14 mouse cellular contexts compared by ENCODE assay signal in the genomic region with DNA sequence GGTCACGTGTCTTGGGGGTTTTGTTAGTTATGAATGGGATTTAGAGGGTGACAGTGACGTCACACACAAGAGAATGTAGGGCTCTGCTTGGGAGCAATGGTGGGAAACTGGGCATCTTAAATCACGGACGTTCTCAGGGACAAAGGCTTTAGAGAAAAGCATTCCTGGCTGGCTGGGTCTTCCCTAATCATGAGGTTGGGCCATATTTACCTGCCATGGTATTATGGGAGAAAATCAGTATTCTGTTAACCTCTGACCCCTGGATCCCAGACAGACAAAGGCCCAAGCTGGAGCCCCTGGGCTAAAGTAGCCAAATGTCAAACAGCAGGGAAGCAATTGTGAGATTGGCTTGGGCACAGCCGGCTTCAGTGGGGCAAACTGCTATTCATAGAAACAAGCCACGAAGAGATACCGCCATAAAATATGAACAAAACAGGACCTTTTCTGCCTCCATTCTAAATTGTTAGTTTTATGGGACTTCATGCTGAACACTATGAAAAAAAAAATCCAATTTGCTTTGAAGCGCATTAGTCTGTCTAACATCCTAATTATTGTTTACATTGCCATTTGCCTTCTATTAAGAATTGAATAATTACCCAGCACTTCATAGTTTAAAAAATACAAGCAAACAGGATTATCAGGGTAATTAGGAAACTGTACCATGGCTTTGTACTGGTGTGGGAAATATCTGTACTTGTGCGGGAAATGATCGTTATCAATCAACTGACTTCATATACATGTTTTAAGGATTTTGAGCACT. TPM values are rescaled to one million over a fixed set of nuclear protein-coding genes. Genes with fewer than 3 reads are reported as not detected.
DNase-seq lines count a peak whose midpoint lies in the region; ATAC-seq lines count a peak whose summit lies in the region.
"Had no signal": no experiment of that assay in that cellular context is flagged by ENCODE, and none has a peak within 500 bp of the region (broad histone marks: within the 10 kb centered on the region; RNA-seq: fewer than 3 reads in every experiment).

No protein-coding gene starts in this region.

- H3K4me3 ChIP-seq in hindbrain, embryonic 11.5 days (ENCODE audit: low read depth, low read length): no peak overlapping the region
- H3K4me3 ChIP-seq in midbrain, embryonic 14.5 days (replicated peaks; ENCODE audit: low read depth, low read length): no peak overlapping the region
- H3K4me3 ChIP-seq: heart, embryonic 15.5 days; intestine, embryonic 15.5 days; liver, embryonic 12.5 days had no signal

- H3K9me3 ChIP-seq in hindbrain, embryonic 11.5 days (ENCODE audit: control insufficient read depth, low read length): no peaks in the 10 kb centered on the region
- H3K9me3 ChIP-seq in midbrain, embryonic 14.5 days (ENCODE audit: control insufficient read depth, low read length): no peaks in the 10 kb centered on the region
- H3K9me3 ChIP-seq: heart, embryonic 15.5 days; intestine, embryonic 15.5 days; liver, embryonic 12.5 days had no signal

- peaks cover 13% of the 10 kb centered on the region for H3K4me1 ChIP-seq in hindbrain, embryonic 11.5 days (replicated peaks; ENCODE audit: control insufficient read depth, insufficient read depth, low read length)
- H3K4me1 ChIP-seq in midbrain, embryonic 14.5 days (ENCODE audit: control insufficient read depth, insufficient read depth, low read length): peaks cover 53% of the 10 kb centered on the region
- H3K4me1 ChIP-seq: liver, embryonic 12.5 days had no signal

- H3K9ac ChIP-seq in hindbrain, embryonic 11.5 days (ENCODE audit: low read depth, low read length): no peak overlapping the region
- no peak overlapping the region for H3K9ac ChIP-seq in midbrain, embryonic 14.5 days (replicated peaks; ENCODE audit: low read length)
- H3K9ac ChIP-seq: heart, embryonic 15.5 days; intestine, embryonic 15.5 days; liver, embryonic 12.5 days had no signal

- DNase-seq in embryo, embryonic 10 days (ENCODE audit: low spot score): peak; percentile 81
- DNase-seq in embryo, embryonic 9.5 days (ENCODE audit: extremely low spot score): peak; percentile 71
- DNase-seq in hindbrain, embryonic 11.5 days (ENCODE audit: low spot score): peak; percentile 70
- DNase-seq in midbrain, embryonic 14.5 days: peak; percentile 51
- DNase-seq in left cerebral cortex, adult 9 months (ENCODE audit: low spot score in 2 of 2): no peak
- DNase-seq in liver: no peak
- DNase-seq in gastrocnemius, adult 8-10 months (ENCODE audit: low spot score in 2 of 2): no peak
- DNase-seq: cerebellum, postnatal 25 days; kidney, postnatal 36 days; spleen, adult 18-20 months had no signal

- peak overlapping the region; percentile 47 for H3K27ac ChIP-seq in hindbrain, embryonic 11.5 days (ENCODE audit: low read depth, low read length)
- peak overlapping the region; percentile 61; the same call in 1 of the 2 replicates for H3K27ac ChIP-seq in midbrain, embryonic 14.5 days (replicated peaks; ENCODE audit: low read depth, low read length)
- H3K27ac ChIP-seq: heart, embryonic 15.5 days; intestine, embryonic 15.5 days; liver, embryonic 12.5 days had no signal

- H3K27me3 ChIP-seq in hindbrain, embryonic 11.5 days (ENCODE audit: control insufficient read depth, insufficient read depth, low read length): no peaks in the 10 kb centered on the region
- no peaks in the 10 kb centered on the region for H3K27me3 ChIP-seq in midbrain, embryonic 14.5 days (ENCODE audit: control insufficient read depth, insufficient read depth, low read length)
- H3K27me3 ChIP-seq: heart, embryonic 15.5 days; intestine, embryonic 15.5 days; liver, embryonic 12.5 days had no signal

- ATAC-seq in hindbrain, embryonic 11.5 days (ENCODE audit: low FRiP score): peak; percentile 40; the same call in 1 of the 2 replicates
- no peak for ATAC-seq in midbrain, embryonic 14.5 days (ENCODE audit: low FRiP score, low TSS enrichment)
- ATAC-seq: intestine, embryonic 15.5 days; liver, embryonic 12.5 days; lung, postnatal 0 days had no signal

- WGBS in hindbrain, embryonic 11.5 days: 27% methylated on average over 10 of the region's 10 CpGs
- WGBS in midbrain, embryonic 14.5 days: 13% methylated on average over 10 of the region's 10 CpGs

- peak overlapping the region; percentile 21; the same call in 1 of the 2 replicates for H3K4me2 ChIP-seq in hindbrain, embryonic 11.5 days (replicated peaks; ENCODE audit: low read depth, low read length)
- peak overlapping the region; percentile 16; the same call in 1 of the 2 replicates for H3K4me2 ChIP-seq in midbrain, embryonic 14.5 days (ENCODE audit: low read length)
- H3K4me2 ChIP-seq: heart, embryonic 15.5 days; intestine, embryonic 15.5 days; liver, embryonic 12.5 days had no signal

- no peaks in the 10 kb centered on the region for H3K36me3 ChIP-seq in hindbrain, embryonic 11.5 days (ENCODE audit: control insufficient read depth, insufficient read depth, low read length)
- H3K36me3 ChIP-seq in midbrain, embryonic 14.5 days (ENCODE audit: control insufficient read depth, insufficient read depth, low read length): no peaks in the 10 kb centered on the region
- H3K36me3 ChIP-seq: heart, embryonic 15.5 days; intestine, embryonic 15.5 days; liver, embryonic 12.5 days had no signal

RNA-seq across cellular contexts. Expression of gene Epha4, which starts 19.7 kb away (rescaled TPM):
- polyA plus RNA-seq in hindbrain, embryonic 11.5 days (2014; fragmentation: Nextera tagmentation; extraction: Ambion mirVana): 25.9 and 28.0 TPM in 2 replicates
- 40.6 and 46.5 TPM in 2 replicates for polyA plus RNA-seq in midbrain, embryonic 14.5 days (2014; fragmentation: Nextera tagmentation; extraction: Ambion mirVana)
- total RNA-seq in gastrocnemius, adult 8-10 months (2022): 1 to 10 TPM; 1.1 to 1.4 (median 1.2) TPM

Comparison
In these comparisons a context has a peak if more than half of its experiments do, and no peak if none do; other contexts are left out.
1. DNase-seq: peak in embryo, embryonic 10 days (single experiment), embryo, embryonic 9.5 days (single experiment), hindbrain, embryonic 11.5 days (single experiment) and midbrain, embryonic 14.5 days (single experiment); none in left cerebral cortex, adult 9 months (0 of 2), liver (single experiment) and gastrocnemius, adult 8-10 months (0 of 2).